Mouse (Mus musculus): Measurements from ENCODE around the gene Mog.
"Not testable (repeated sequence)": the region's sequence is repeated elsewhere in the genome, so short reads cannot be mapped to it uniquely, and the experiment has no call there.

The Mog gene

GRCm38 (mm10) chr17:37044651-37045244 is 21.6 kb upstream of the Mog start:
- peak; percentile 53 for DNase-seq

- DNase-seq, result no peak
Measured at GRCm38 (mm10) chr17:37039127-37039894, 16.1 kb upstream of the Mog start.

GRCm38 (mm10) chr17:37029162-37029561 is 6.0 kb upstream of the Mog start:
- no peak for DNase-seq

- peak; percentile 98 for DNase-seq
Measured at GRCm38 (mm10) chr17:37028683-37029120, 5.5 kb upstream of the Mog start.

GRCm38 (mm10) chr17:37028212-37028611 is 5.0 kb upstream of the Mog start:
- DNase-seq, result no peak

- DNase-seq, result no peak
Measured at GRCm38 (mm10) chr17:37027486-37027885, 4.3 kb upstream of the Mog start.

- DNase-seq, result no peak
Measured at GRCm38 (mm10) chr17:37026425-37026824, 3.2 kb upstream of the Mog start.

- not testable (repeated sequence) for DNase-seq
Measured at GRCm38 (mm10) chr17:37019242-37019641, 4.0 kb downstream of the Mog start.

GRCm38 (mm10) chr17:37018328-37018727 is 4.9 kb downstream of the Mog start:
- no peak for DNase-seq

- no peak for DNase-seq
Measured at GRCm38 (mm10) chr17:37016333-37016732, 6.9 kb downstream of the Mog start.

GRCm38 (mm10) chr17:37012141-37012540 is 11.1 kb downstream of the Mog start:
- DNase-seq, result no peak

- DNase-seq, result no peak
Measured at GRCm38 (mm10) chr17:37011719-37012118, 11.5 kb downstream of the Mog start.

GRCm38 (mm10) chr17:37009460-37010042 is 13.6 kb downstream of the Mog start:
- no peak for DNase-seq

- no peak for DNase-seq
Measured at GRCm38 (mm10) chr17:37008161-37008560, 15.0 kb downstream of the Mog start.

GRCm38 (mm10) chr17:37003366-37003765 is 19.8 kb downstream of the Mog start:
- no peak for DNase-seq

GRCm38 (mm10) chr17:37002364-37003330 is 20.6 kb downstream of the Mog start:
- DNase-seq, result peak; percentile 35

- no peak for DNase-seq
Measured at GRCm38 (mm10) chr17:37000863-37001262, 22.3 kb downstream of the Mog start, which contains the start of gene Zfp57. Zfp57 (plus strand) TSS chr17:37001163.

GRCm38 (mm10) chr17:36998477-36998876 is 24.7 kb downstream of the Mog start:
- no peak for DNase-seq

GRCm38 (mm10) chr17:36997033-36997735 is 26.0 kb downstream of the Mog start:
- peak; percentile 73 for DNase-seq

- DNase-seq, result no peak
Measured at GRCm38 (mm10) chr17:36995448-36995847, 27.8 kb downstream of the Mog start.

- no peak for DNase-seq
Measured at GRCm38 (mm10) chr17:36994528-36994927, 28.7 kb downstream of the Mog start.

GRCm38 (mm10) chr17:36993770-36994325 is 29.4 kb downstream of the Mog start:
- DNase-seq, result no peak
